Mouse (Mus musculus) urinary bladder, postnatal 14 days (tissue): ENCODE data around the gene Slc35d2.

Experiments
- DNase-seq: peaks from one replicate; pipeline ENCODE4 v3.0.0; 2021; ENCODE audit warnings: low spot score

Slc35d2 gene

GRCm38 (mm10) chr13:64110421-64110820 lies 18.7 kb downstream of the Slc35d2 start:
- DNase-seq: no peak

GRCm38 (mm10) chr13:64108381-64108850 lies 20.8 kb downstream of the Slc35d2 start:
- DNase-seq: no peak

DNA sequence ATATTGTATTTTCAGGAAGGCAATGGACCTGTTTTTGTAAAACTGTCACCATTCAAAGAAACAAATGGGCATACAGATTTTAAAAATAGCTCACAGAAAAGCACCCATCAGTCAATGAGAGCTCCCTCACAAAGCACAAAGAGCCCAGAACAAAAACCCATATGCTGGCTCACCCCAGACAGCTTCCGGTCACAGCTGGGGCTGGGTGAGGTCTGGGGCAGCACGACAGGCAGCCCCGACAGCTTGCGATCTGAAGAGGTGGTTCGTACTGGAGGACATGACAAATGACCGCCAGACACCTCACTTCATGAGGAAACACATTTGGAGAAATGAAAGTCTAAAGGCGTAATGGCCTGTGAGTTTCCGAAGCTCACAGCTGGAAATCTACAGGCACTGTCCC lies 21.6 kb downstream of the Slc35d2 start:
- no peak for DNase-seq

GRCm38 (mm10) chr13:64107105-64107504 lies 22.1 kb downstream of the Slc35d2 start:
- no peak for DNase-seq

- no peak for DNase-seq
Observed at GRCm38 (mm10) chr13:64105690-64106089, 23.5 kb downstream of the Slc35d2 start.

- DNase-seq: peak; percentile 45
Observed at GRCm38 (mm10) chr13:64100186-64100585, 29.0 kb downstream of the Slc35d2 start.

DNA sequence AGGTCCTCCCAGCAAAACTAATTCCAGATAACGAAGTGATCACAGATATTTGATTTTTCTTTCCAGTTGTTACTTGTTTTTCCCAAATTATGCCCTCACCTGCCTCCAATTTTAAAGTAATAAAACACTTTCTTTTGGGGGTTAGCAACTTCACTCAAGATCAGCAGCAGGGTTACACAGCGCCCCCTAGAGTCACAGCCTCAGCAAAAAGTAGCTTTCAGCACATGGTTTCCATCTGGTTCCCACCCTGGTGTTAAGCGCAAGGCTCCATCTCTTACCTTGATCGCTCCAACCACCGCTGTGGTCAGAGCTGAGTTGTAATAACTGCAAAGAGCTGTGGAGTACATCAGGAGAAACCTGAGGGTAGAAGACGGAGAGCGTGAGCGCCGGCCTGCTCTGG lies 30.2 kb downstream of the Slc35d2 start:
- peak; percentile 20 for DNase-seq

GRCm38 (mm10) chr13:64093341-64093740 lies 35.8 kb downstream of the Slc35d2 start:
- DNase-seq: peak; percentile 81

GRCm38 (mm10) chr13:64092752-64093151 lies 36.4 kb downstream of the Slc35d2 start:
- no peak for DNase-seq

DNA sequence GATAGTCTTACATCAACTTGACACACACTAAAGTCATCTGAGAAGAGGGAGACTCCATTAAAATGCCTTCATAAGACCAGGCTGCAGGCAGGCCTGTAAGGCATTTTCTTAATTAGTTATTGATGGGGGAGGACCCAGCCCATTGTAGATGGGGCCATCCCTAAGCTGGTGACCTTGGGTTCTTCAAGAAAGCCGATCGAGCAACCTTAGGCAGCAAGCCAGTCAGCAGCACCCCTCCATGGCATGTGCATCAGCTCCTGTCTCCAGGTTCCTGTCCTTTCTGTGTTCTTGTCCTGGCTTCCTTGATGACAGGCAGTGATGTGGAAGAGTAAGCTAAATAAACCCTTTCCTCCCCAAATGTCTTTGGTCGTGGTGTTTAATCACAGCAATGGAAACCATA lies 37.0 kb downstream of the Slc35d2 start:
- no peak for DNase-seq

DNA sequence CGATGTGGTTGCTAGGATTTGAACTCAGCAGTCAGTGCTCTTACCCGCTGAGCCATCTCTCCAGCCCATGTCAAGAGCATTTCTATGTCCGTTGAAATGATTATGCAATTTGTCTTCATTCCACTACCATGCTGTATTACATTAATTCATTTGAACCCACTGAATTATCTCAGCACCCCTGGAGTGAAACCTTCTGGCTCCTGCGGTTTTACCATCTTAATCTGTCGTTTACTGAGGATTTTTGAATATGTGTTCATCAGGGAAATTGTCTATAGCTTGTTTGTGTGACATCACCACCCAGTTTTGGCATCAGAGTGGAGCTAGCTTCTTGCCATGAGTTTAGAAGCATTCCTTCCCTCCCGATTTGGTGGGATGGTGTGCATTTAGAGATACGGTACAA lies 38.2 kb downstream of the Slc35d2 start:
- DNase-seq: no peak

DNA sequence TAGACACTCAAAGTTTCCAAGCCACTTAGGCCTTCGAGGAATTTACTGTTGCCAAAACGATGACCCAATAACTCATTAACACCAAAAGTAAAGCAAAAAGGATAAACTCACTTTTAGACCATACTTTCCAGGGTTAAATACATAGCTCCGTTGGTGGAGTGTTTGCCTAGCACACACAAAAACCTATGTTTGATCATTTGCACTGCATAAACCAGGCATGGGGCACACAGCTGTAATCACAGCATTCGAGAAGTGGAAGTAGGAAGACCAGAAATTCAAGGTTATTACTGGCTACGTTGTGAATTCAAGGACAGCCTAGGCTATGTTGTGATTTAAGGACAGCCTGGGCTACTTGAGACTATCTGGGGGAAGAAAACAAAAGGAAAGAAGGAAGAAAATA lies 38.9 kb downstream of the Slc35d2 start:
- DNase-seq: no peak

- DNase-seq: no peak
Observed at GRCm38 (mm10) chr13:64089130-64089529, 40.0 kb downstream of the Slc35d2 start, which contains the start of gene Hsd17b3. TSS of gene Hsd17b3 (minus strand) at chr13:64089230.

DNA sequence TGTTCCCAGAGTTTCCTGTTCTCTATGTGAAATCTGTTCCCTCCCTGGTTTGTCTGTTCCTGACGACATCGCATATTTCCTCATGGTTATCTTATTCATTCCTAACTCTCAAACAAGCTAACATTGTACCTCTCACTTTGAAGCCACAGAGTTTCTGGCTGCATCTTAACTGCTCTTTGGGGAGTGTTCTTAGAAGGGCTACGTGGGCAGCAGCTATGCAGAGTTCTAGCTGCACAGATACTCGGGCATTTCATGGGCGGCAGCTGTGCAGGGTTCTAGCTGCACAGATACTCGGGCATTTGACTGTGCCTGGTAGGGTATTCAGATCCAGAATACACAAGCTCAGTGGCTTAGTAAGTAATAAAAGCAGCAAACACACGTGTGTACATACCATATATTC lies 41.1 kb downstream of the Slc35d2 start:
- DNase-seq: no peak

- DNase-seq: no peak
Observed at GRCm38 (mm10) chr13:64086036-64086435, 43.1 kb downstream of the Slc35d2 start.

- no peak for DNase-seq
Observed at GRCm38 (mm10) chr13:64083331-64083730, 45.8 kb downstream of the Slc35d2 start.

DNA sequence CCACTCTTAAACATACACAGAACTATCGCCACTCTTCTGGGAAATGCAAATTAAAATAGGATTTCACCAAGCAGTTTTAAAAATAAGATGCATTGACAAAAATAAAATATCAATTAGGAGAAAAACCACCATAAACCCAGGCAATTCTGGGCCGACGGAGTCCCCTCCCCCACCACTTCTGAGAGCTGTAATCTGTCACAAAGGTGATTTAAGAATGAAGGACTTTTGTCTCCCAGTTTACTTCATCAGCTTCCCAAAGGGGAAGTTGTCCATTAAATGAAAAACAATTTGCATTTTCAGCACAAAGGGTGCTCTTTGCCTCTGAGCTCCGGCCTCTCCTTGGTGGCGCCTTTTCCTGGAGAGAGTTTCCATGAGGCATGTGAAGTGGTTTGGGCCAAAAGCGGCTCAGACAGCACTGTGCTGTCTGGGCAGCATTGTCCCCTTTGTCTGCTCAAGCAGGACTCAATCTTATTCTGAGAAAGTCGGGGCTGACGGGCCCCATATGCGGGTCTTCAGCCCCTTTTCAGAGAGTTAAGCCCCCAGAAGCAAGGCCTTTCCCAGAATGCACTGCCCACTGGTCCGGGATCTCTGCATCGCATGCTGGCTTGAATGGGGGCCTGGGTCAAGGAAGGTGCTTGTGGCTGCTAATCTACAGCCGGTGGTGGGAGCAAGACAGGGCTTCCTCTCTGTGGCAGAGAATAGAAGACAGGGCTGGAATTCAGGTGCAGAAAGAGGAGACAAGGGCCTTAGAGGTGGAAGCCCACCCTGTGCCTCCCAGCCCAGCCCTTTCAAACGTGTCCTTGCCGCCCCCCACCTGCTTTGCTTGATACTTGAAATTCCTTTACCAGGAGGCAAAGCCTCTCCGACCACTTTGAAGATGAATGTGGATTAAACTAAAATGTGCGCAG lies 47.9 kb downstream of the Slc35d2 start:
- no peak for DNase-seq

- no peak for DNase-seq
Observed at GRCm38 (mm10) chr13:64077591-64077990, 51.6 kb downstream of the Slc35d2 start.

GRCm38 (mm10) chr13:64076074-64076473 lies 53.1 kb downstream of the Slc35d2 start:
- no peak for DNase-seq

- DNase-seq: no peak
Observed at GRCm38 (mm10) chr13:64066653-64067052, 62.5 kb downstream of the Slc35d2 start.

GRCm38 (mm10) chr13:64064276-64064675 lies 64.9 kb downstream of the Slc35d2 start:
- no peak for DNase-seq

- no peak for DNase-seq
Observed at GRCm38 (mm10) chr13:64060935-64061506, 68.1 kb downstream of the Slc35d2 start.

GRCm38 (mm10) chr13:64053959-64054358 lies 75.2 kb downstream of the Slc35d2 start:
- DNase-seq: no peak
